Mouse (Mus musculus) testis, adult 2 months (tissue): ENCODE results near the gene Poc5. TPM values are rescaled to one million over a fixed set of nuclear protein-coding genes. Genes with fewer than 3 reads are reported as not detected.

Source experiments
- H3K27ac ChIP-seq: fragments of 200-500 bp; 2 replicates; pipeline ENCODE4 v1.5.1; 2012; ENCODE audit warnings: low read depth, low read length; ENCODE audit not compliant: control insufficient read depth, insufficient read depth
- H3K27me3 ChIP-seq: fragments of 200-500 bp; 2 replicates; pipeline ENCODE4 v1.6.1; 2012; ENCODE audit warnings: mild to moderate bottlenecking, low read length, moderate library complexity; ENCODE audit not compliant: control insufficient read depth, insufficient read depth
- H3K36me3 ChIP-seq: fragments of 200-500 bp; 2 replicates; pipeline ENCODE4 v1.6.1; 2012; ENCODE audit warnings: mild to moderate bottlenecking, low read length; ENCODE audit not compliant: control insufficient read depth, insufficient read depth
- H3K4me1 ChIP-seq: fragments of 200-500 bp; 2 replicates; pipeline ENCODE4 v1.6.1; 2012; ENCODE audit warnings: low read length; ENCODE audit not compliant: control insufficient read depth, insufficient read depth
- H3K4me3 ChIP-seq: fragments of 200-500 bp; 2 replicates; pipeline ENCODE4 v1.5.1; 2012; ENCODE audit warnings: low read depth, mild to moderate bottlenecking, low read length, moderate library complexity, mixed read lengths; ENCODE audit not compliant: control insufficient read depth
- CTCF ChIP-seq: fragments of 200-500 bp; IDR thresholded peaks from 2 replicates; pipeline ENCODE4 v1.5.1; 2012; ENCODE audit warnings: low read depth, mild to moderate bottlenecking, inconsistent platforms, low read length, moderate library complexity; ENCODE audit not compliant: control insufficient read depth, insufficient read depth, insufficient replicate concordance
- POLR2A ChIP-seq: fragments of 200-500 bp; IDR thresholded peaks from 2 replicates; pipeline ENCODE4 v1.6.1; 2012; ENCODE audit warnings: low read depth, mild to moderate bottlenecking, inconsistent platforms, low read length, moderate library complexity; ENCODE audit not compliant: control insufficient read depth
- polyA plus RNA-seq: library from polyadenylated mRNA; depleted of rRNA; stranded (reverse); fragments of >200 nt; gene quantifications from 2 replicates; pipeline ENCODE4 v1.2.3, GENCODE M21; 2012

Poc5 gene
- polyA plus RNA-seq, 1 experiment, result 16.2 TPM

DNA sequence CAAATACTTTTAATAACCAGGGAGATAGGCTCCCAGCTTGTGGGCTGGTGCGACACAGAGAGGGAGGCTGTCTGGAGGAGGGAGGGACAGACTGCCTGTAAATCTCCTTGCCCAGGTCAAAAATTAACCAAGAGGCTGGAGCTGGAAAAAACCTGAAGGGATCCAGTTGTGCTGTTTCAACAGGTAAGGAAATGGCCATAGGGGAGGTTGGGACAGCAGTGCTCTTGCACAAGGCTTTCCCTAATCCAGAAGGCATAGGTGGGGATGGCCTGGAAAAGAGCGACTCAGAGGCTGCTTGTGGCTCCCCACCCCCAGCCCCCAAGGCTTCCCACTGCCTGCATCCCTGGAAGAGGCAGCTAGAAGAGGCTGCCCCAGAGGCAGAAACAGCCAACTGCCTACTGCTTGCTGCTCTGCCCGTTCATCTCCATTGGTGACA, 44.3 kb downstream of the Poc5 start:
- no peak overlapping the region for H3K27ac ChIP-seq
- no peak for TF ChIP-seq POLR2A
- TF ChIP-seq CTCF, result no peak
- no peaks in the 10 kb centered on the region for H3K27me3 ChIP-seq
- no peaks in the 10 kb centered on the region; the same call in 1 of the 2 replicates for H3K4me1 ChIP-seq
- H3K4me3 ChIP-seq, result no peak overlapping the region
- H3K36me3 ChIP-seq, result no peaks in the 10 kb centered on the region

DNA sequence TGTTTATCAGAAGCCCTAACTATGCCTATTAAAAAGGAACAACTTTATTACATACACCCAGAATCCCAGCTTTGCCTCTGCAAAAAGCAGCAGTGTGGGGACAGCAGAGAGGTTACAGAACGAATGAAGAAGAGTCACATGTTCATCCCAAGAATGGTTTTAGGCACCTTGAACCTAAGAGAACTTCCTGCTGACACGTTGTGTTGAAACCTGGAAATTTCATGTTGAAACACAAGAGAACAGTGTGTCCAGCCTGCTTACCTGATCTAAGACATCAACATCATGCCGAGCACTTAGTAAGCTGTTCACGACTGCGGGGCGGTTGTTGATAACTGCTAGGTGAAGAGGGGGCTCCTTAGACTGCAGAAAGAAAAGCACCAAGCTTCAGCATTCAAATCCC, 44.9 kb downstream of the Poc5 start:
- H3K4me1 ChIP-seq, result no peaks in the 10 kb centered on the region; the same call in 1 of the 2 replicates
- H3K36me3 ChIP-seq, result no peaks in the 10 kb centered on the region
- no peak overlapping the region for H3K4me3 ChIP-seq
- H3K27ac ChIP-seq, result no peak overlapping the region
- no peaks in the 10 kb centered on the region for H3K27me3 ChIP-seq
- no peak for TF ChIP-seq CTCF
- no peak for TF ChIP-seq POLR2A

DNA sequence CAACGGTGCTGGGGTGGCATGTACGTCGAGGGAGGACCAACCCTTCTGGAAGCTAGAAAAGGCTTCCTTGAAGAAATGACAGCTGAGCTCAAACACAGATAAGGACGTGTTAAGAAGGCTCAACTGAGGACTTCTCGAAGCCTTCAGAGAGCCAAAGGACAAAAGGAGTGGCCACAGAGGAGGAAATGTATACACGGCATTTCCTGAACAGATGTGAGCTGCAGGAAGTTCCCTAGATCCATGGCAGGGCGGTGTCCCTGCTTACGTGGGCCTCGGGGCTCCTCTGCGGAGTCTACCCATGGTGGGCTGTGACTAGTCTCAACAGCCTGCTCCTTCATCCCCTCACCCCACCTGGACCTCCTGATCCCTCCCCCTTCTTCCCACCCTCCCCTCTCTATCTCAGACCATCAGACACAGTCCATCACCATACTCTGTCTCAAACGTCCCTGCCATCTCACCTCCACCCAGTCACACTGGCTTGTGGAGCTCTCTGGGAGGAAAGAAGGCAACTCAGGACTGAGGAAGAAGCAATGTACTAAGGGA, 45.6 kb downstream of the Poc5 start:
- Histone ChIP-seq H3K27ac (no peak overlapping the region), H3K27me3 (no peaks in the 10 kb centered on the region), H3K4me3 (no peak overlapping the region), H3K4me1 (no peaks in the 10 kb centered on the region; the same call in 1 of the 2 replicates), H3K36me3 (no peaks in the 10 kb centered on the region)
- TF ChIP-seq CTCF, result no peak
- no peak for TF ChIP-seq POLR2A

DNA sequence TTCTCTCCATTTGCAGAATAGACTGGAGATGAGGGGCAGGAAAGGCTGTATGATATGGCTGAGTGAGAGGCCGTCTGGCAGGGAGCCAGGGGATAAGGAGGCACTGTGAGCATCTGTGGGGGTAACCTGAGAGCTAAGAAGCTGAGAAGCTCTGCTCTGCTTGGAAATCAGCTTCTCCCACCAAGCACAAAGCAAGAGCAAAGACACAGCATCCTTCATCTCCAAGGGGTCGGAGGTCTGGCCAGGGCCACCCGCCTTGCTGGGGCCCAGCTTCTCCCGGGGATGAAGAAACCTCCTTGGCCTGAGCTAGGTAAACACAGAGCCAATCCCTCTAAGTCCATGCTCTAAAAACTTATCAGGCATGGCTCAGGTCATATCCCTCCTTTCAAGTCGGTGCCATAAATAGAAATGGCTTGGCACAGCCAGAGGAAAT, 46.8 kb downstream of the Poc5 start:
- no peak overlapping the region for H3K27ac ChIP-seq
- TF ChIP-seq CTCF (no peak), POLR2A (no peak)
- H3K4me3 ChIP-seq, result no peak overlapping the region
- no peaks in the 10 kb centered on the region for H3K36me3 ChIP-seq
- no peaks in the 10 kb centered on the region for H3K27me3 ChIP-seq
- no peaks in the 10 kb centered on the region; the same call in 1 of the 2 replicates for H3K4me1 ChIP-seq

DNA sequence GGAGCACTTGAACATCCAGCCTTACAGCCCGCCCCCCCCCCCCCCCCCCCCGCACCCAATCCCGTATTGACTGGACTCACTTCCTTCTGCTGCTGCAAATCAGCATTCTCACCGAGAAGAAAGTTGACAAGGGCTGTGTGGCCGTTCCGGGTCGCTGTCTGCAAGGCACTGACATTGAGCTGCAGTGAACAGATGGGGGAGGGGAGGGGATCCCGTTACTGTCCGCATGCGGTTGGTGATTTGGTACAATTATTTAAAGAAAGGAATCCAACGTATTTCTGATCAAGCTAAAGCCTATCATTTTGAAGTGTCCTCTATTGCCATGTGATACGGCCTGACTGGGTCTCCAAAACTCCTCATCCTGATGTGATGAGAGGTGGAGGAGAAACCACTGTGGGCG, 47.7 kb downstream of the Poc5 start:
- TF ChIP-seq CTCF (no peak), POLR2A (no peak)
- H3K27me3 ChIP-seq, result no peaks in the 10 kb centered on the region
- H3K4me3 ChIP-seq, result no peak overlapping the region
- no peaks in the 10 kb centered on the region for H3K4me1 ChIP-seq
- no peak overlapping the region for H3K27ac ChIP-seq
- H3K36me3 ChIP-seq, result no peaks in the 10 kb centered on the region

DNA sequence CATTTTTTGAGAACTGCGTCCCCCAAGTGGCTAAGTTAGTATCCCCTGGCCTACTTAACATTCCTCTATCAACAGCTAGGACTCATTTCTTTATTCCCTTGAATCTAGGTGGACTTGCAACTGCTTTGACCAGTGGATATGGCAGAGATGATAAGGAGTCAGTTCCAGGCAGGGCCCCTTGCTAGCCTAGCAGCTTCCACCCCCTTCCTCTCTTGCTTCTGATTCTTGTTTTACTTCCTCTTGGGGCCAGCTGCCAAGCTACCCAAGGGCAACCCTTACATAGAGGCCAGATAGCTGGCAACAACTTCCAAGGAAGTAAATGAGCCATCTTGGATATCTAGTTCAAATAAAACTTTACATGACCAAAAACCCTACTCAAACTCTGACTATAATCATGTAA, 48.8 kb downstream of the Poc5 start:
- no peak overlapping the region for H3K4me3 ChIP-seq
- no peaks in the 10 kb centered on the region for H3K36me3 ChIP-seq
- H3K27ac ChIP-seq, result no peak overlapping the region
- H3K4me1 ChIP-seq, result no peaks in the 10 kb centered on the region
- TF ChIP-seq CTCF (no peak), POLR2A (no peak)
- H3K27me3 ChIP-seq, result no peaks in the 10 kb centered on the region

DNA sequence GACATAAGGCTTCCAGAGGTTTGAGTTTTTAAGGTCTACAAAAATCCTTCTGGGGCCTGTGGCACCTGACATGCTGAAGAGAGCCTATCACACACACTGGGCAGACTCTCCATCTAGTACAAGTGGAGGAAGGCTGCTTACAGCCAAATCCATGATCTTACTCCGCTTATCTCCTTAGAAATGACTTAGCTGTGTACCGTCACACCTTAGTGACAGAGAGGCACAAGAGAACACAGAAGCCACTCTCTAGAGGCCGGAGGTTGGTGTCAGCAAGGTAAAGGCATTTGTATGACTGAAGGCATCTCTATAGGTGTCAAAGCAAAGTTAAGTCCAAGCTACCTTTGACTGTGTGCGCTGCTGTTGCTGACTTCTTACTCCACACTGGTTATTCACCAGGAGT, 52.3 kb downstream of the Poc5 start:
- Histone ChIP-seq H3K36me3 (no peaks in the 10 kb centered on the region), H3K4me1 (no peaks in the 10 kb centered on the region), H3K4me3 (no peak overlapping the region), H3K27ac (no peak overlapping the region), H3K27me3 (no peaks in the 10 kb centered on the region)
- TF ChIP-seq CTCF (no peak), POLR2A (no peak)

DNA sequence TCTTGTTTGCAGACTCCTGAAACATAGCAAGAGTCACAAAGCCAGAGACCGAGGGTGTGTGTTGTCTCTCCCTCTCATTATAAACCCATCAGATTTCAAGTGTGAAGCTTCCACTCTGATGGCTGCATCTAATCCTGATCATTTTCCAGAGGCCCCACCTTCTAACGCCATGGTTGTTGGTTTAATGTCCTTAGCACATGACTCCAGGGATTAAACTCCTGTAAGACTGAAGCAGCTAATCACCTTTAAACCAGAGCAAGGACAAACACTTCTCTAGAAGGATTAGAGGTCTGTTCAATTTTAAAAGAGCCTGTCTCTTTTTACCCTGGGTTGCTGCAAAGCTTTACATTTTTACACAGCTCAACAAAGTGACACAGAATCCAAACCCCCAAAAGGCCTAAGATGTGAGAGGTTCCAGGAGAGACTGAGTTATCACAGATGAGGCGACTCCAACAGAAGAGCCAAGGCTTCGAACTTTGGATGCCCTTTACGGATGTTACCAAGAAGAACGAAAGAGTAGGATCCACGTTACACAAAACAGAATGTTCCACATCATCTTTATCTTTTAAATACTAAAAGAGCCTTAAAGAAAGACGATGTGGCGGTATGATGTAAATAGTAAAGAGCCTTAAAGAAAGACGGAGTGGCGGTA, 62.2 kb downstream of the Poc5 start:
- Histone ChIP-seq H3K4me3 (no peak overlapping the region), H3K4me1 (no peaks in the 10 kb centered on the region), H3K36me3 (no peaks in the 10 kb centered on the region), H3K27me3 (no peaks in the 10 kb centered on the region), H3K27ac (no peak overlapping the region)
- TF ChIP-seq POLR2A (no peak), CTCF (no peak)
